Mouse (Mus musculus) left cerebral cortex, adult 18-20 months (tissue): Measurements from ENCODE around the gene Cited2. TPM values are rescaled to one million over a fixed set of nuclear protein-coding genes. Genes with fewer than 3 reads are reported as not detected.

ENCODE experiments used
- total RNA-seq, 2 experiments: library from RNA; stranded (reverse); gene quantifications; 2 replicates each; pipeline ENCODE4 v1.2.3; 2021

Gene Cited2
- total RNA-seq, 2 experiments from 2014 or later, result 34.9 to 51.7 TPM

Other genes with a start within 250 kb of the Cited2 start
- gene Txlnb, start 73.0 kb downstream of the Cited2 start, total RNA-seq, result under 1 TPM; 0.88 to 0.89 TPM
- 10 to 100 TPM; 26.1 to 29.8 TPM for gene Heca, start 224.8 kb downstream of the Cited2 start, total RNA-seq